Mouse (Mus musculus): ENCODE results near the gene Stoml1. TPM values are rescaled to one million over a fixed set of nuclear protein-coding genes. Genes with fewer than 3 reads are reported as not detected.

The Stoml1 gene
- total RNA-seq, 2 experiments from 2014 or later: 78.6 to 78.7 TPM

- no peak for TF ChIP-seq CTCF (conservative IDR thresholded peaks at IDR 0.05)
- Histone ChIP-seq H3K4me3 (no peak overlapping the region), H3K27ac (no peak overlapping the region)
- no peak for DNase-seq (ENCODE audit: low spot score in 2 of 2)
Observed at GRCm38 (mm10) chr9:58278821-58279723, 26.1 kb downstream of the Stoml1 start.

GRCm38 (mm10) chr9:58279780-58280179 is 26.8 kb downstream of the Stoml1 start:
- no peak for TF ChIP-seq CTCF (conservative IDR thresholded peaks at IDR 0.05)

GRCm38 (mm10) chr9:58280259-58281109 is 27.5 kb downstream of the Stoml1 start:
- peak overlapping the region; percentile 4; the same call in 1 of the 2 replicates for H3K4me3 ChIP-seq
- TF ChIP-seq CTCF (conservative IDR thresholded peaks at IDR 0.05): peak; percentile 88
- no peak overlapping the region for H3K27ac ChIP-seq
- peak; percentile 74 to 79 for DNase-seq (ENCODE audit: low spot score in 2 of 2)

More at GRCm38 (mm10) chr9:58279780-58280179, 26.8 kb downstream of the Stoml1 start:
- Histone ChIP-seq H3K4me3 (no peak overlapping the region), H3K27ac (no peak overlapping the region)
- DNase-seq (ENCODE audit: low spot score in 2 of 2): no peak

GRCm38 (mm10) chr9:58281597-58281996 is 28.6 kb downstream of the Stoml1 start:
- DNase-seq (ENCODE audit: low spot score in 2 of 2): peak in 1 of 2 experiments; percentile 34
- peak; percentile 72 for TF ChIP-seq CTCF (conservative IDR thresholded peaks at IDR 0.05)
- no peak overlapping the region for H3K27ac ChIP-seq
- H3K4me3 ChIP-seq: no peak overlapping the region

GRCm38 (mm10) chr9:58283431-58283830 is 30.5 kb downstream of the Stoml1 start:
- no peak for TF ChIP-seq CTCF (conservative IDR thresholded peaks at IDR 0.05)
- Histone ChIP-seq H3K4me3 (no peak overlapping the region), H3K27ac (no peak overlapping the region)
- DNase-seq (ENCODE audit: low spot score in 2 of 2): no peak

- no peak for TF ChIP-seq CTCF (conservative IDR thresholded peaks at IDR 0.05)
- Histone ChIP-seq H3K27ac (no peak overlapping the region), H3K4me3 (no peak overlapping the region)
- no peak for DNase-seq (ENCODE audit: low spot score in 2 of 2)
Observed at GRCm38 (mm10) chr9:58289090-58289489, 36.1 kb downstream of the Stoml1 start.

- Histone ChIP-seq H3K27ac (no peak overlapping the region), H3K4me3 (no peak overlapping the region)
- no peak for TF ChIP-seq CTCF (conservative IDR thresholded peaks at IDR 0.05)
- no peak for DNase-seq (ENCODE audit: low spot score in 2 of 2)
Observed at GRCm38 (mm10) chr9:58289901-58290300, 36.9 kb downstream of the Stoml1 start.

GRCm38 (mm10) chr9:58294527-58294926 is 41.6 kb downstream of the Stoml1 start:
- no peak for DNase-seq (ENCODE audit: low spot score in 2 of 2)
- Histone ChIP-seq H3K27ac (no peak overlapping the region), H3K4me3 (no peak overlapping the region)
- no peak for TF ChIP-seq CTCF (conservative IDR thresholded peaks at IDR 0.05)

- Histone ChIP-seq H3K4me3 (no peak overlapping the region), H3K27ac (no peak overlapping the region)
- TF ChIP-seq CTCF (conservative IDR thresholded peaks at IDR 0.05): no peak
- DNase-seq (ENCODE audit: low spot score in 2 of 2): no peak
Observed at GRCm38 (mm10) chr9:58295345-58295744, 42.4 kb downstream of the Stoml1 start.

GRCm38 (mm10) chr9:58295766-58296361 is 42.9 kb downstream of the Stoml1 start:
- H3K27ac ChIP-seq: no peak overlapping the region; the same call in 1 of the 2 replicates
- H3K4me3 ChIP-seq: no peak overlapping the region
- TF ChIP-seq CTCF (conservative IDR thresholded peaks at IDR 0.05): peak; percentile 22; the same call in 1 of the 2 replicates

GRCm38 (mm10) chr9:58297065-58297464 is 44.1 kb downstream of the Stoml1 start:
- H3K27ac ChIP-seq: no peak overlapping the region
- H3K4me3 ChIP-seq: no peak overlapping the region
- DNase-seq (ENCODE audit: low spot score in 2 of 2): no peak
- no peak for TF ChIP-seq CTCF (conservative IDR thresholded peaks at IDR 0.05)

More at GRCm38 (mm10) chr9:58295766-58296361, 42.9 kb downstream of the Stoml1 start:
- DNase-seq (ENCODE audit: low spot score in 2 of 2): no peak

GRCm38 (mm10) chr9:58297961-58298477 is 45.1 kb downstream of the Stoml1 start:
- Histone ChIP-seq H3K4me3 (no peak overlapping the region), H3K27ac (no peak overlapping the region)
- DNase-seq (ENCODE audit: low spot score in 2 of 2): no peak
- TF ChIP-seq CTCF (conservative IDR thresholded peaks at IDR 0.05): no peak
